Mouse (Mus musculus) G1E-ER4 (cell line): Measurements from ENCODE around the gene Ltk. TPM values are rescaled to one million over a fixed set of nuclear protein-coding genes. Genes with fewer than 3 reads are reported as not detected.

Source experiments
- GATA1 ChIP-seq: IDR thresholded peaks from one replicate; pipeline ENCODE4 v1.8.0; 2012; ENCODE audit warnings: low read length, inconsistent platforms
- polyA plus RNA-seq: library from polyadenylated mRNA; stranded (reverse); fragments of >175 nt; gene quantifications from 2 replicates; pipeline ENCODE4 v1.2.3, GENCODE M21; 2012

The Ltk gene
- polyA plus RNA-seq: not detected in 2 replicates

DNA sequence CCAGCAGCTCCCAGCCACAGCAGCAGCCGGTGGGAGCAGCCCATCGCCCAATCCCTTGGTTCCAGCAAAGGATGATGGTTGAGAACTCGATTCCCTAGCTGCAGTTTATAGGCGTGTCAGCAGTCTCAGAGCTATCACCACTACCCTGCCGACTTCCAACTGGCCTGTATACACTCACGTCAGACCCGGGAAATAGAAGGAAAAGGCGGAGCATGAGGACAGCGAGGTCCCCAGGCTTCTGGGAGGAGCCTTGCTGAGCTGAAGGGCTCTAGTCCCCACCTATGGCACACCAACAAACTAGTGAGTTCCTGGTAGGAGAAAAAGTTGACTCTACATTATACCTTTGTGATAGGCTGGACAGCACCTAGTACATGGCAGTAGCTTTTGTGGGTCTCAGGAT is at the start of gene Ltk:
Ltk (minus strand) TSS at position 181 of the 400 bp plus-strand sequence.
- no peak for TF ChIP-seq GATA1

DNA sequence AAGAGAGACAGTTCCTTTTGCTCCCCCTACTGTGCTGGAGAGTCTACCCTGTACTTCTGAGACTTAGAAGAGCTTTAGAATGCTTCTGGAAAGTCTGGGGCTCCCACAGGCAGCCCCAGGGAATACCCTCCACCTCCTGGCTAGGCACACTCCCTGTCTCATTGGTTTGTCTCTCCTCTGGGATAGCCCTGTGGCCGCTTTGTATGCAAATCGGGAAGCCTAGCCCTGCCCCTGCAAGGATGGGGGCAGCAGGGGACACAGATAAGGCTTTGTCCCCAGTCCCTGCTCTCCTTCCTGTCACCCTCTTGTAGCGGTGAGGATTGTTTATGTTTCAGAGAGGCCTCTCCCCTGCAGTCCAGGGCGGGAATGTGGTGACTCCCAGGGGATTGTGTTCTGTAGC is 48.6 kb upstream of the Ltk start:
- TF ChIP-seq GATA1: no peak

DNA sequence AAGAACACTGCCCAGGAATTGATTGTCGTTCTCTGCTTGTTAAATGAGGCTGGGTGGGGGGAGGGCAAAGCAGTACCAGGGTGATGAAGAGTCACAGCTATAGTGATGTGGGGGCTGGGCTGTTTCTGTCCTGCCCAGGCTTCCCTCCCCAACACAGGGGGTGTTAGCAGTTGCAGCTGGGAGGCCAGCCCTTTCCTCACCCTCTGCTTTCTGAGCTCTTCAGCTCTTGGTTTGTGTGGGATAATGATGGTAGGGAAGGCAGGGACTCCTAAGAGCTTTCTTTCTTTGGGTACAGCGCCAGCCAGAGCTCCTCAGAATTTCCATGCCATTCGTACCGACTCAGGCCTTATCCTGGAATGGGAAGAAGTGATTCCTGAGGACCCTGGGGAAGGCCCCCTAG is 48.2 kb upstream of the Ltk start:
- TF ChIP-seq GATA1: no peak

DNA sequence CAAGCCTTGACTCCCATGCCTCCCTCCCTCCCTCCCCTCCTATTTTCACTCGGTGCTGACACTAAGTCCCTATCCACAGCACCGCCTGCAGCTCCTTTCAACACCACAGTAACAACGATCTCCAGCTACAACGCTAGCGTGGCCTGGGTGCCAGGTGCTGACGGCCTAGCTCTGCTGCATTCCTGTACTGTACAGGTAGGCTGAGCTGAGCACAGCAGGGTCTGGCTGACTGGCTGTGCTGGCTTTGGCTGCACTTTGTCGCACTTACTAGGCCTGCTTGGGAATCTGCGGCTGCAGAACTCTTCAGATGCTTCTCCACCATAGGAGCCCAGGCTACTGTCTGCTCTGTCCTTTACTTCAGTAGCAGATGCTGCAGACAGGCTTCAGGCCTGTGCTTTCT is 45.3 kb upstream of the Ltk start:
- no peak for TF ChIP-seq GATA1

DNA sequence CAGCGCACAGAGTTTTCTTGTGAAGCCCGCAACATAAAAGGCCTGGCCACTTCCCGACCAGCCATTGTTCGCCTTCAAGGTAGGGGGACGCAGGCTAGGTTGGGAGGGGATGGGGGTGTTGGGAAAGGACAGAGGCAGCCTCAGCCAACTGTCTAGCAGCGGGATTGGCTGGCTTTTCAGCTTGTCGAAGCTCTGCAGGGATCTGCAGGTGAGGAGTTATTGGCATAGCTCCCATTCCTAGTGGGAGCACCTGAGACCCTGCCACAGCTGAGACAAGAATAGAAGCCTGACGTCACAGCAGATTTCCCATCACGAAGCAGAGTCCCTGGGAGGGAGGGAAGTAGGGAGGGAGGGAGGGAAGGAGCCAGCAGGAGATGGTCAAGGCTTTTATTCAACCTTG is 44.5 kb upstream of the Ltk start:
- TF ChIP-seq GATA1: no peak

DNA sequence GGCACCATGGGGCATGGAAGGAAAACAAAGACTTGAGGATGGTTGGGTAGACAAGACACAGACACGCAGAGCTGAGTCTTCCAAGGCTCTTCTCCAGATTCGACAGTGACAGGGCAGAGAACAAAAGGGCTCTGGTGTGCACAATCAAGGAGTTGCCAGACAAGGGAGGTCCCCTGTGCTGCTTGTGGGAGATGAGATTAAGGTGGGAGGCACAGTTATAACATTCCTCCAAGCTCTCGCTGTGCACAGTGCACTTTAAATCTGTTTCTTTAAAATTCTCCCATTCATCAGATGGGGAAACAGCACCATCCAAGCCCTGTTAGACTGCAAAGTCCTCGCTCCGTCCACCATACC is 44.0 kb upstream of the Ltk start:
- no peak for TF ChIP-seq GATA1

DNA sequence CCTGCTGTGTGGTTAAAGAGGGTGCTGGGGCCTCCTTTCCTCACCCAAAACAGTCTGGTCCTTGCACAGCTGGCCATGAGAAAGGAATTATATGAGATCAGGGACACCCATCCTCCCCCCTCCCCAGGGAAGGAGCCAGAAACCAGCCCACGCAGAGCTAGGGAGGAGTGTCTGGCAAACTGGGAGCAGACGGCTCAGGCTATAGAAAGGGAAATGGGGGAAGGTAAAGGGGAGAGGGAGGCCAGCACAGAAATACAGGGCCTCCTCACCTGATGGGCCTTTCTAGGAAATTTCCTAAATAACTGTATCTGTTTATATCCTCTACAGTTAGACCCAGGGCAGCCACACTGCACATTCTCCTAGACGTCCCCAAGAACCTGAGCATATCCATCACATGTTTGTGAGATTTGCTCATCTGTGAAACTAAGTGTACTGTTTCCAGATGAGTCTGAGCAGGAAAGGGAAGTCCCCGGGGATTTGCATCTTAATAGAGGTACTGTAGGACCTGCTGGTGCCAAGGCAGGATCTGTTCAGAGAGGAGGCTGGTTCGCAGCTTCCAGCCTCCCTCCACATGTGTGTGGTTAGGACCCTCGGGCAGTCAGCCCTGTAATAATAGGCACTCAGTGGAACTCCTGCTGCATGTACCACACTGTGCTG is 43.5 kb upstream of the Ltk start:
- no peak for TF ChIP-seq GATA1

DNA sequence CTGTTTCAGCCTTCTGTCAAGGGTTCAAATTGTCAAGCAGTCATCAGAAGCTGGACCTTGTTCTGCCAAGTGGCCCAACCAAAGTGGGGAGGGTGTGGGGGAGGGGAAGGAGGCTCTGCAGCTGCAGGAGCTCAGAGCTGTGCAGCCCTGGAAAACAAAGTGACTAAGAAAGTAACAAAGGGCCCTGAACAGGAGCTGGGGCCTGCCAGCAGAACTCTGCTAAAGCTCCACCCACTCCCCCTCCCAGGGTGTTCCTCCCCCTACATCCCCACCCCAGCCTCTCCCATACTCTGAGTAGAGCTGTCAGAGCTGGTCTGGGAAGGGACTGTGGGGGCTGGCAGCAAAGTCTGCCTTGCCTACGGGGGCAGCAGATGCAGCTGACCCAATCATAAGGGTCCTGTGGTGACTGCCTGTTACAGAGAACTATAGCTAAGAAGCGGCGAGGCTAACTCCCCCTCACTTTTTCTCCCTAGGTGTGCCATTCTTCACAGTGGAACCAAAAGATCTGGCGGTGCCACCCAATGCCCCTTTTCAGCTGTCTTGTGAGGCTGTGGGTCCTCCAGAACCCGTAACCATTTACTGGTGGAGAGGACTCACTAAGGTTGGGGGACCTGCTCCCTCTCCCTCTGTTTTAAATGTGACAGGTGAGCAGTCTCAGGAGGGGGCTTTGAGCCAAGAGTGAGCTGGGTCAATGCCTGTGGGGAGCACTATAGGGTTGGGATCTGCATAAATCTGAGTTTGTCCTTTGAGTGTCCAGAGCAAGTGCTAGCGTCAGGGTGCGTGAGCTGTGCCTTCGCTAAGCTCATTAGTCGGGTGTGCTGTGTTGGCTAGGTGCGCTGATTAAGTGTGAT is 42.8 kb upstream of the Ltk start:
- no peak for TF ChIP-seq GATA1

DNA sequence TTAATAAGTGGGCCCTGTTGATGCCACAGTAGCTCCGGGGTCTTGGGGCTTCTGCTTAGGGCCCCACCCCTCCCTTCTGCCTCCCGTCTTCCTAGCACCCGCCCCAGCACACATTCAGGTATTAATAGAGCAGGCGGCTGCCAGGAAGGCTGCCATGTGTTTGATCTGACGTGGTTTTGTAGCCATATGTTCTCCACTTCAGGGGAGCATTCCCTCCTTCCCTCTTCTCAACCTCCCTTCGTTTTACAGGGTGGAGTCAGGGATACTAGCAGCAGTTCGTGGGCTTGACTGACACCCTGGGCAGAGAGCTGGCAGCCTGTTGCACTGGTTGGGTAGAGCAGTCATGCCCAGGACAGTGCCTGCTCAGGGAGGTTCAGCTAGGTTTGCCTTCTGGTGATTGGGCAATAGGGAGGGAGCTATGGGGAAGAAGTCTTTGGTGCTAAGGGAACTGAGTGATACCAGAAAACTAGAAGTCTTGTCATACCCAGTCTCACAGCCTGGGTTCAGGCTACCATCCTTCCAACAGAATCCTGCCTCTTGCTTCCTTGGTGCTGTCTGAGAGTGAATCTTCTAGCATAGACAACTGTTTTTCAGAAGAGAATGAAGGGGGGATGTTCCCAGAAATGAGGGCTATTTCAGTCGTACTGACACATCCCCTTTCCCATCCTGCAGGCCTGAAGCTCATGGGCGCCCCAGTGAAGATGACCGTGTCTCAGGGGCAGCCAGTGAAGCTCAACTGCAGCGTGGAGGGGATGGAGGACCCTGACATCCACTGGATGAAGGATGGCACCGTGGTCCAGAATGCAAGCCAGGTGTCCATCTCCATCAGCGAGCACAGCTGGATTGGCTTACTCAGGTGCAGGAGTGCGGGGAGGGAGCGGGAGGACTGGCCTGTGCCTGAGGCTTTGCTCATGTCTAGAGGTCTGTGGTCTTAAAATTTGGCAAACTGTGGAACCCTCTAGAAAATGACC is 40.9 kb upstream of the Ltk start:
- no peak for TF ChIP-seq GATA1

DNA sequence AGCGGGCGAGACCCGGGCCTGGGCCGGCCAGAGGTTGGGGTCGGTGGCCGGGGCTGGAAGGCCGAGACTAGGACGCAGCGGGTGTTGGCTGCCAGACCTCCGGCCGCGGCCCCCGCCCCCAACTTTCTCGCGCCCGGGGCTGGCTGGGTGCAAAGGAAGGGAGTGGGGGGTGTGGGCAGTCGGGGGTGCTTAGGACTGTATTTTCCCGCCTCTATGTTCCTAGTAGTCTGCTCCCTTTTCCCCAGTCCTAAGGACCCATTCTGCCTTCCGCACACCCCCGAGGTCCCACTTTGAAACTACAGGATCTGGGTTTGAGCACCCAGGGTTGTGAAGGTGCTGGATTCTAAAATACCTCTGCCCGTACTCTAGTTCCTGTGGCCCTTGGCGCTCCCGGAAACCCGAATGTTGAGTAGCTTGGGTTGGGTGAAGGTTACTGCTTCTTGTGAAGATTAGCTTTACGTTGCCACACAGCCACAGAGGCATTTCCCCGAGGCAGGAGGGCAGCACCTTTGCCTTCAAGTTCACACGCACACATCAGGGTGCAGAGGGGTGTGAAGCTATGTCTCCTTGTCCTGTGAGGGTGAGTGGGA is 39.8 kb upstream of the Ltk start:
- TF ChIP-seq GATA1: no peak

DNA sequence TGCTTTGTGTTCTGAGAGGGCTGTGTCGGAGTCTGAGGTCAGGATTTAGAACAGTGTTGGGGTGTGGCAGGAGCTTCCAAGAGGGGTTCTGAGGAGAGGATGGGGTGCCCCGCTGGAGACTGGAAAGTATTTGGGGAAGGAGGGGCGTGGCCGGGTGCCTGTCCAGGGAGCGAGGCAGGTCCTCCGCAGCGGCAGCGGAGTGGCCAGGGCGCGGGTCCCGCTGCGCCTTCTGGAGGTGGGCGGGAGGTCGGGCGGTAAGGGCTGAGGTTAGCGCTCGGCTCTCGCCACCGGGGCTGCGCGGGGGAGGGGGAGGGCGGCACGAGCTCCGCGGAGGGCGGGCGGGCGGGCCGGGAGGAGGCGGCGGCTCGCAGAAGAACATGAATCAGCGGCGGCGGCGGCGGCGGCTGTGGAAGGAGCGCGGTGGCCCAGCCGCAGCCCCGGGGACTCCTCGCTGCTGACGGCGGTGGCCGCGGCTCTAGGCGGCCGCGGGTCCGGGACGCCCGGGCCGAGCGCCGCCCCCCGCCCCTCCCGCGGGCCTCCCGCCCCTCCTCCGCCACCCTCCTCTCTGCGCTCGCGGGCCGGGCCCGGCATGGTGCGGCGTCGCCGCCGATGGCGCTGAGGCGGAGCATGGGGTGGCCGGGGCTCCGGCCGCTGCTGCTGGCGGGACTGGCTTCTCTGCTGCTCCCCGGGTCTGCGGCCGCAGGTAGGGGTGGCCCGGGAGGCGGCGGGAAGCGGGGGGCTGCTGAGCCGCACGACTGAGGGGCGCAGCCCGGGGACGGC is 39.1 kb upstream of the Ltk start:
- TF ChIP-seq GATA1: no peak

DNA sequence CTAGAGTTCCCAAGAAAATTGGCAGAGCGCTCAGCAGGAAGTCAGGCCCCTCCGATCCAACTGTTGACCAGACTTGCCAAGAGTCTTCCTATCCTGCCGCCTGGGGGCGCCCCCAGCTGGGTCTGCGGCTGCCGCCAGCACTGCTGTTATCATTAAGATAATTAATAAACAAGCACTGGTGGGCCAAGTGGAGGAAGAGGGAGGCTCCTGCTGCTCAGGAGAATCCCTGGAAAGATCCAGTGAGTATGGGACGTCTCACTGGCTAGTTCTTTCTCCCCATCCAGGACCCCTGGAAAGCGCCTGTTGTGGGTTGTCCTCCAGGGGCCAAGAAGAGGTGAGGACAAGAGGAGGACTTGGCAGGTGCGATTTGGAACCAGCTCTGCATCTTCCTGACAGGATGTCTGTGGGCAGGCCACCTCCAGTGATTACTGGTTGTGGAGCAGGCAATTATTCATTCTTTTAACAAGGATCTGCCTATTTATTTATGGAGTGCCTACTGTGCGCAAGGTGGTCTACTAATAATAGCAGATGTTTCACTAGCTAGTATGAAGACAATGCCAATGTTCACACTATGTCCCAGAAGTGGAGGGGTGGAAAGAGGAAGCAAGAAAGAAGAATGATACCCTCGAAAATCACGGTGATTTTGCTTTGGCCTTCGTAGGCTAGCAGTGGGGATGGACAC is 38.2 kb upstream of the Ltk start:
- TF ChIP-seq GATA1: no peak

DNA sequence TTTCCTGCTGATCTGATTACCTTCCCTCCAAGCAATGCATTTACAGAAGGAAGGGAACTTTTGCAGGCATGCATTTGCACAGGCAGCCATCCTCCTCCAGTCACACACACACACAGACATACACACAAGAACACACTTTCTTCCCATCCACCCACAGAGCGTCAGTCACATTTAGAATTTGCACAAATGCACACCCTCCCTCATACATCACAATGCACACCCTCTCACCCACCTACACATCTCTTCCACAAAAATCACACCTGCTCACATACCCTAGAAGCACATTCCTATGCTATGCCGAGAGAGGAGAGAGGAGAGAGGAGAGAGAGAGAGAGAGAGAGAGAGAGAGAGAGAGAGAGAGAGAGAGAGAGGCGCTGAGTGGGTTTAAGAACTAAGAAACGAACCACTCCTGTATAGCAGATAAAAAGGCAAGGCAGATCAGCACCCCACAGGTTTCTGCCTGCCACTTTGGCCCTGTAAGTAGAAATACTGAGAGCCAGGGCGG is 37.1 kb upstream of the Ltk start, which contains the start of gene Tyro3:
Tyro3 (plus strand) TSS at position 455 of the 505 bp plus-strand sequence.
- no peak for TF ChIP-seq GATA1

DNA sequence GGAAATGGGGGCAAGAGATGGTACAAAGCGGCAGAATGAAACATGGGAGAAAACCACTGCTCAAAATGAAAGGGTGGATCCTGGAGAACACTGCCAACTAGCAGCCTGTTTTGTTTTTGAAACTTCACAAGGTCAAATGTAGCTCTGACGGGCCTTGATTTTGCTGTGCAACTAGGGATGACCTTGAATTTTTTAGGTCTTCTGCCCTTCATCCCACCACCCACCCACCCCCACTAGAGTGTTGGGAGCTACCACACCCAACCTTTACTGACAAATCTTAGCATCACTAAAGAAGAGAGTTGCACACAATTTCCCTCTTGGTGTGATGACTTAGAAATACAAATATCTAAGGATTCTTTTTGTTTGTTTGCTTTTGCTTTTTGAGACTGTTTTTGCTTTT is 29.8 kb upstream of the Ltk start:
- TF ChIP-seq GATA1: no peak
